Mouse (Mus musculus) brain, embryonic 14.5 days (tissue): ENCODE measurements around the gene Suz12.

Experiments
- CTCF ChIP-seq: fragments of 200-500 bp; IDR thresholded peaks from 2 replicates; pipeline ENCODE4 v1.5.1; 2012; ENCODE audit warnings: inconsistent platforms, mild to moderate bottlenecking, moderate library complexity, borderline replicate concordance; ENCODE audit not compliant: insufficient read depth, insufficient read length; ENCODE audit errors: extremely low read depth
- POLR2A ChIP-seq: fragments of 200-500 bp; IDR thresholded peaks from 2 replicates; pipeline ENCODE4 v1.6.1; 2012; ENCODE audit warnings: mild to moderate bottlenecking, inconsistent platforms, borderline replicate concordance; ENCODE audit not compliant: poor library complexity, insufficient read depth, insufficient read length, severe bottlenecking; ENCODE audit errors: extremely low read depth

GRCm38 (mm10) chr11:80067558-80067957 is 74.7 kb downstream of the Suz12 start:
- no peak for TF ChIP-seq POLR2A
- TF ChIP-seq CTCF, result no peak
